ENCODE assay signal across 8 mouse cellular contexts in genomic region chr12:12148659-12149399, GRCm38 (mm10).
DNase-seq lines count a peak whose midpoint lies in the region; ATAC-seq and TF ChIP-seq lines count a peak whose summit lies in the region.

No protein-coding gene starts in this region.

- ATAC-seq in kidney, postnatal 0 days (replicated peaks; ENCODE audit: low FRiP score, low read depth) = no peak
- no peak for ATAC-seq in Patski
- ATAC-seq in forebrain, embryonic 13.5 days = peak; percentile 76
- ATAC-seq in midbrain, embryonic 14.5 days (ENCODE audit: low FRiP score, low TSS enrichment) = peak; percentile 69

- H3K4me1 ChIP-seq in kidney, postnatal 0 days (replicated peaks; ENCODE audit: insufficient read depth, low read length) = no peaks in the 10 kb centered on the region
- peaks cover 4% of the 10 kb centered on the region; the same call in 1 of the 2 replicates for H3K4me1 ChIP-seq in forebrain, embryonic 13.5 days
- no peaks in the 10 kb centered on the region for H3K4me1 ChIP-seq in midbrain, embryonic 14.5 days (ENCODE audit: control insufficient read depth, insufficient read depth, low read length)

- peak; percentile 78 for DNase-seq in kidney, postnatal 0 days (ENCODE audit: low spot score)
- no peak for DNase-seq in kidney, postnatal 10 days
- DNase-seq in Patski (ENCODE audit: low read depth, low spot score) = no peak
- peak; percentile 89 for DNase-seq in midbrain, embryonic 14.5 days
- no peak for DNase-seq in spleen, adult 18-20 months
- DNase-seq in left cerebral cortex, adult 9 months (ENCODE audit: low spot score in 2 of 2) = no peak
- DNase-seq in right cerebral cortex, postnatal 14 days = no peak

- in situ Hi-C loops in Patski (cut with MboI; ENCODE audit: low pct_unique_long_range_greater_than_20kb) = loop anchor here (5.0 to 25.0 kb wide), 3 partner anchors 824 to 1547 kb away; partner anchors contain the start of gene Msgn1

- no peak overlapping the region for H3K4me2 ChIP-seq in kidney, postnatal 0 days (ENCODE audit: low read length)
- no peak overlapping the region for H3K4me2 ChIP-seq in forebrain, embryonic 13.5 days
- no peak overlapping the region for H3K4me2 ChIP-seq in midbrain, embryonic 14.5 days (ENCODE audit: low read length)

- no peaks in the 10 kb centered on the region for H3K36me3 ChIP-seq in kidney, postnatal 0 days (ENCODE audit: insufficient read depth, low read length)
- H3K36me3 ChIP-seq in forebrain, embryonic 13.5 days (ENCODE audit: poor library complexity, severe bottlenecking) = no peaks in the 10 kb centered on the region
- no peaks in the 10 kb centered on the region for H3K36me3 ChIP-seq in midbrain, embryonic 14.5 days (ENCODE audit: control insufficient read depth, insufficient read depth, low read length)

- CTCF ChIA-PET in Patski (lab: Charles Lee) = interaction anchor here (1.8 kb wide), 1 partner anchor 23 kb away, joined by 3 read pairs; no protein-coding TSS in a partner anchor

- peak; percentile 76 for TF ChIP-seq CTCF in kidney, postnatal 0 days (IDR thresholded peaks at IDR 0.05; ENCODE audit: low read depth)
- TF ChIP-seq CTCF in Patski (IDR thresholded peaks at IDR 0.05) = peak; percentile 33

- no peaks in the 10 kb centered on the region for H3K27me3 ChIP-seq in kidney, postnatal 0 days (ENCODE audit: insufficient read depth, low read length)
- no peaks in the 10 kb centered on the region for H3K27me3 ChIP-seq in Patski
- H3K27me3 ChIP-seq in forebrain, embryonic 13.5 days = no peaks in the 10 kb centered on the region
- H3K27me3 ChIP-seq in midbrain, embryonic 14.5 days (ENCODE audit: control insufficient read depth, insufficient read depth, low read length) = no peaks in the 10 kb centered on the region

- no peak overlapping the region for H3K27ac ChIP-seq in kidney, postnatal 0 days
- no peak overlapping the region for H3K27ac ChIP-seq in forebrain, embryonic 13.5 days
- H3K27ac ChIP-seq in midbrain, embryonic 14.5 days (replicated peaks; ENCODE audit: low read depth, low read length) = no peak overlapping the region

- no peak overlapping the region for H3K4me3 ChIP-seq in kidney, postnatal 0 days (replicated peaks; ENCODE audit: low read depth, low read length)
- H3K4me3 ChIP-seq in forebrain, embryonic 13.5 days = no peak overlapping the region
- H3K4me3 ChIP-seq in midbrain, embryonic 14.5 days (replicated peaks; ENCODE audit: low read depth, low read length) = no peak overlapping the region

- WGBS in kidney, postnatal 0 days = 66% methylated on average over 3 of the region's 3 CpGs
- 67% methylated on average over 3 of the region's 3 CpGs for WGBS in forebrain, embryonic 13.5 days
- WGBS in midbrain, embryonic 14.5 days = 64% methylated on average over 3 of the region's 3 CpGs

- H3K9ac ChIP-seq in kidney, postnatal 0 days (ENCODE audit: low read depth, low read length) = no peak overlapping the region
- no peak overlapping the region for H3K9ac ChIP-seq in forebrain, embryonic 13.5 days
- H3K9ac ChIP-seq in midbrain, embryonic 14.5 days (replicated peaks; ENCODE audit: low read length) = no peak overlapping the region

- no peaks in the 10 kb centered on the region for H3K9me3 ChIP-seq in kidney, postnatal 0 days (replicated peaks; ENCODE audit: low read length)
- no peaks in the 10 kb centered on the region for H3K9me3 ChIP-seq in forebrain, embryonic 13.5 days (replicated peaks)
- no peaks in the 10 kb centered on the region for H3K9me3 ChIP-seq in midbrain, embryonic 14.5 days (ENCODE audit: control insufficient read depth, low read length)

- POLR2A ChIA-PET in Patski (lab: Charles Lee) = no interaction called here

Comparison
In these comparisons a context has a peak if more than half of its experiments do, and no peak if none do; other contexts are left out.
1. DNase-seq: peak in kidney, postnatal 0 days (single experiment) and midbrain, embryonic 14.5 days (single experiment); none in kidney, postnatal 10 days (single experiment), Patski (single experiment), spleen, adult 18-20 months (0 of 2), left cerebral cortex, adult 9 months (0 of 2) and right cerebral cortex, postnatal 14 days (single experiment).
2. ATAC-seq: peak in forebrain, embryonic 13.5 days (single experiment) and midbrain, embryonic 14.5 days (single experiment); none in kidney, postnatal 0 days (single experiment) and Patski (single experiment).